Mouse (Mus musculus) bone marrow macrophage, adult 2 months (primary cell): ENCODE measurements around the gene Btbd9.

Experiments used
- CTCF ChIP-seq: IDR thresholded peaks from 2 replicates; pipeline ENCODE4 v1.5.1; 2012; ENCODE audit warnings: low read depth, mild to moderate bottlenecking, low read length, moderate library complexity
- POLR2A ChIP-seq: IDR thresholded peaks from 2 replicates; pipeline ENCODE4 v1.6.1; 2012; ENCODE audit warnings: mild to moderate bottlenecking, low read depth, low read length, borderline replicate concordance

GRCm38 (mm10) chr17:30336280-30336679 is 240.0 kb downstream of the Btbd9 start:
- no peak for TF ChIP-seq CTCF
- TF ChIP-seq POLR2A: no peak
